Mouse (Mus musculus) thymus, adult 2 months (tissue): ENCODE results near the gene Hoxa5.

ENCODE experiments used
- CTCF ChIP-seq: fragments of 200-500 bp; IDR thresholded peaks from 2 replicates; pipeline ENCODE4 v1.5.1; 2012; ENCODE audit warnings: mild to moderate bottlenecking, control low read depth, low read length, moderate library complexity, borderline replicate concordance; ENCODE audit not compliant: control insufficient read depth, poor library complexity, insufficient read depth; ENCODE audit errors: extremely low read depth
- POLR2A ChIP-seq: fragments of 200-500 bp; IDR thresholded peaks from 2 replicates; pipeline ENCODE4 v1.6.1; 2012; ENCODE audit warnings: mild to moderate bottlenecking, low read length, control low read depth, moderate library complexity; ENCODE audit not compliant: control insufficient read depth, poor library complexity, insufficient read depth; ENCODE audit errors: extremely low read depth

DNA sequence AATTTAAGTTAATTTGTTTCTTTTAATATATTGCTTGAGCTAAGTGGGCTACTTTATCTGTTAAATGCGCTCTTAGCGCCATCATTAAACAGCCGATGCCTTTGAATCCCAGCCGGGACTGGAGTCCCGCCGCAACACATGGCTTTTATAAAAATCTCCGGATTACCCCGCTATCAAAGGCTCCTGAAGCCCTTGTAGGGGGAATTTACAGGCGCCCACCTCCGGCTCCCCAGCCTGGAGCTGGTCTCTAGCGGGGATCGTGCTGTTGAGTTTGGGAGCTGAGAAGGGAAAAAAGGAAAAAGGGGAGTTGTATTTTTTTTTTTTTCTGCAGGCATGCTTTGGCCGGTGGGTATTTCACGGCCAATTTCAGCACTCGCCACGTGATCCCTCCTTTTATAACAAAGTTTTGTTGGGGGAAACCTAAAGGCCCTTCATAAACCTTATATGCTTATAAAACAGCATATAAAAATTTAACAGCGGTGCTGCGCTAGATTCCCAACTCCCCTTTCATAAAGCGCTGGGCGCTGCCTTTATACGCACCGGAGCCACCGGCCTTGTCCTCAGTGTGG, 40.2 kb upstream of the Hoxa5 start:
- TF ChIP-seq POLR2A, result no peak
- no peak for TF ChIP-seq CTCF
